Mouse (Mus musculus) intestine, embryonic 16.5 days (tissue): ENCODE data around the gene Jph3. TPM values are rescaled to one million over a fixed set of nuclear protein-coding genes. Genes with fewer than 3 reads are reported as not detected.
A peak's percentile ranks its signal among the peaks of the same experiment; 100 is the strongest.

ENCODE experiments used
- ATAC-seq: fragments of 200-750 bp; cut with Nextera tagmentation; 2 replicates; pipeline ENCODE4 v1.8.0; 2017; ENCODE audit warnings: moderate TSS enrichment, moderate library complexity
- H3K27ac ChIP-seq: fragments of 300-500 bp; sonication (generic); 2 replicates; pipeline ENCODE4 v1.5.1; 2014; ENCODE audit warnings: mild to moderate bottlenecking, low read length
- H3K27me3 ChIP-seq: fragments of 300-500 bp; sonication (generic); replicated peaks from 2 replicates; pipeline ENCODE4 v1.6.1; 2014; ENCODE audit warnings: low read length, control low read depth, mixed read lengths; ENCODE audit not compliant: control insufficient read depth, insufficient read depth
- H3K36me3 ChIP-seq: fragments of 300-500 bp; sonication (generic); 2 replicates; pipeline ENCODE4 v1.6.1; 2014; ENCODE audit warnings: low read length, control low read depth; ENCODE audit not compliant: control insufficient read depth, insufficient read depth
- H3K4me1 ChIP-seq: fragments of 300-500 bp; sonication (generic); 2 replicates; pipeline ENCODE4 v1.6.1; 2014; ENCODE audit warnings: low read length, control low read depth, mixed read lengths; ENCODE audit not compliant: control insufficient read depth, insufficient read depth
- H3K4me2 ChIP-seq: fragments of 300-500 bp; sonication (generic); 2 replicates; pipeline ENCODE4 v1.6.1; 2014; ENCODE audit warnings: low read depth, low read length, control low read depth
- H3K4me3 ChIP-seq: fragments of 300-500 bp; sonication (generic); 2 replicates; pipeline ENCODE4 v1.5.1; 2014; ENCODE audit warnings: mild to moderate bottlenecking, low read length
- H3K9ac ChIP-seq: fragments of 300-500 bp; sonication (generic); 2 replicates; pipeline ENCODE4 v1.6.1; 2014; ENCODE audit warnings: low read depth, low read length
- H3K9me3 ChIP-seq: fragments of 300-500 bp; sonication (generic); 2 replicates; pipeline ENCODE4 v1.6.1; 2016; ENCODE audit warnings: low read length, control low read depth; ENCODE audit not compliant: control insufficient read depth
- WGBS: fragments of 180-500 bp; shearing (Covaris S2); extraction: QIAGEN DNeasy Blood & Tissue Kit; methylation state at CpG from one replicate; pipeline ENCODE4 v1.1.7; 2014; 5-methylcytosine and 5-hydroxymethylcytosine counted together
- polyA plus RNA-seq: library from polyadenylated mRNA; unstranded; fragments of >200 nt; fragmentation: Nextera tagmentation; extraction: Ambion mirVana; gene quantifications from 2 replicates; pipeline ENCODE4 v1.2.1, GENCODE M21; 2015

The Jph3 gene
- polyA plus RNA-seq, 1 experiment from 2014 or later: 2.8 TPM

DNA sequence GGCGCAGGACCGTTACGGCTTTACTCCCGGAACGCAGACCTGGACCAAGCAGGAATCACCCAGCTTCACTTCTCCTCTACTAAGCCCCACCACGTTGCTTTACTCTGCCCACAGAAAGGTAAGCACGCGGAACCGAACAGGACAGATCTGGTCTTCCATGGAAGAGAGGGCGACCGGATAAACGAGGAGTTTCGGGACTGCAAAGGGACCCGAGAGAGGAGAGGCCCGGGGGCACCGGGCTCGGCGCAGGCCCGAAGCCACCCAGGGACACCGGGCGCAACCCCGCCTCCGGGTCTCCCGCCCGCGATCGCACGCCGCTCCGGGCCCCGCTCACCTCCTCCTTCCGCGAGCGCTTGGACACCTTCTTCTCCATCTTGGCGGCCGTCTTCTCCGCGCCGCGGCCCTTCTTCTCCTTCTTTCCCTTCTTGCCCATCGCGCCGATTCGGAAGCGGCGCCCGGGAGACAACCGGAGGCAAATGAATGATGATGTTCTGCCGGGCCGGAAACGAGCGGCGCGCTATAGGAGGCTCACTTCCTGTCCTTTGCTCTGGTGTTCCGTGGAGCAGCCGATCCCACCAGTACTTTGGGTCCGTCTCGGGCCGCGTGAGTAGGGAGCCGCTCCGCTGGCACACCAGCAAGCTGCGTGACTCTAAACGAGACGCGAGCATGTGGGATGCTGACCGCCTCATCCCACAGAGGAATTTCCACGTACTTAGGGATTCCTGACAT, 99.8 kb downstream of the Jph3 start, which contains the start of gene Klhdc4:
Gene Klhdc4, minus strand, starts transcription at position 522 of the 729 bp plus-strand sequence.
- H3K4me1 ChIP-seq: peaks cover 16% of the 10 kb centered on the region
- WGBS: under 1% methylated on average over 68 of the region's 68 CpGs
- H3K4me3 ChIP-seq: peak within 1 kb of the TSS; percentile 83
- peak within 1 kb of the TSS; percentile 84 for H3K9ac ChIP-seq
- peak; percentile 99 for ATAC-seq
- peak within 1 kb of the TSS; percentile 94 for H3K4me2 ChIP-seq
- no peaks in the 10 kb centered on the region for H3K27me3 ChIP-seq
- no peaks in the 10 kb centered on the region for H3K36me3 ChIP-seq
- H3K9me3 ChIP-seq: no peaks in the 10 kb centered on the region
- peak within 1 kb of the TSS; percentile 18; the same call in 1 of the 2 replicates for H3K27ac ChIP-seq

DNA sequence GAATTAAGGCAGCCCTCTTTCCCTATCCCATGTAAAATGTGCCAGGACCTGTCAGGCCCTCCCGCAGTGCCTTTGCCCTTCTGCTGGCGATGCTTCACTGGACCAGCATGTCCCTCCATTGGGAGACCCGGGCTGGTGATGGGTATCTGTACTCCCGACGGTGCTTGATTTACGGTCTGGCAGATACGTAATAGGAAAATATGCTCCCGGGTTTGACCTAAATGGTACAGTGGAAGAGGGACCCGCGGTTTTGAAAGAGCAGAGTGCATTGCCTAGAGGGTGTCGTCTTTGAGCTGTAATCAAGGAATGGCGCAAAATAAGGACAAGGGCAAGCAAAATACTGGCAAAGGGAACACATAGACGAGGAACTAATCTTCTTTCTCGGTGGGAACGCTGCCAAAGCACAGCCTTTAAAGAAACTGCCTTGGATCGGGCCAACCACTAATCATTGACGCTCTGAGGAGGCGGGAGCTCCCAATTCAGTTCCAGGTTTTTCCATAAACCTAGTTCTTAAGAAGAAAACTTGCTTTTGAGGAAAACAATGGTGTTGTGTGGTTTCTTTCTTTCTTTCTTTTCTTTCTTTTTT, 100.4 kb downstream of the Jph3 start:
- H3K9ac ChIP-seq: peak overlapping the region; percentile 84
- peak; percentile 84 for ATAC-seq
- H3K27ac ChIP-seq: no peak overlapping the region
- H3K4me2 ChIP-seq: peak overlapping the region; percentile 94
- WGBS: 17% methylated on average over 18 of the region's 18 CpGs
- H3K9me3 ChIP-seq: no peaks in the 10 kb centered on the region
- peaks cover 16% of the 10 kb centered on the region for H3K4me1 ChIP-seq
- H3K4me3 ChIP-seq: peak overlapping the region; percentile 83
- no peaks in the 10 kb centered on the region for H3K27me3 ChIP-seq
- H3K36me3 ChIP-seq: no peaks in the 10 kb centered on the region

GRCm38 (mm10) chr8:121832061-121832460, 102.6 kb downstream of the Jph3 start:
- Histone ChIP-seq H3K4me1 (peaks cover 16% of the 10 kb centered on the region), H3K4me3 (no peak overlapping the region), H3K4me2 (no peak overlapping the region), H3K36me3 (no peaks in the 10 kb centered on the region), H3K27ac (no peak overlapping the region), H3K9ac (no peak overlapping the region), H3K27me3 (no peaks in the 10 kb centered on the region), H3K9me3 (no peaks in the 10 kb centered on the region)
- WGBS: 81% methylated on average over 2 of the region's 2 CpGs
- no peak for ATAC-seq

GRCm38 (mm10) chr8:121832503-121832902, 103.1 kb downstream of the Jph3 start:
- ATAC-seq: no peak
- Histone ChIP-seq H3K36me3 (no peaks in the 10 kb centered on the region), H3K4me2 (no peak overlapping the region), H3K9ac (no peak overlapping the region), H3K27me3 (no peaks in the 10 kb centered on the region), H3K4me1 (peaks cover 16% of the 10 kb centered on the region), H3K9me3 (no peaks in the 10 kb centered on the region), H3K27ac (no peak overlapping the region), H3K4me3 (no peak overlapping the region)
- WGBS: 15% methylated on average over 6 of the region's 6 CpGs

DNA sequence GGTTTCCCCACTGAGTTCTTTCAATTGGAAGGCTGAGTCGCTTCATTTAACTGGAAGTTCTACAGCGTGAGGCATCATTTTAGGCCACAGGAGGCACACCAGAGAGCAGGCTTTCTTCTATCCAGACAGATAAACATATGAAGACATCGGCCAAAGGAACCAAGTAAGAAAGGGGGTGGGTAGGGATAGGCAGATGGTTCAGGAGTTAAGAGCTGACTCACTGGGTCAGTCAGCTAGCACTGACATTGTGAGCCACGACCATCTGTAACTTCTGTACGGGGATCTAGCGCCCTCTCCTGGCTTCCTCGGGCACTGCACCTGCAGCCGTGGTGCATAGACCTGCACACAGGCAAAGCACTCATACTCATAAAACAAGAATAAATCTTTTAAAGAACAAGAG, 111.8 kb downstream of the Jph3 start:
- Histone ChIP-seq H3K27ac (no peak overlapping the region), H3K9ac (no peak overlapping the region), H3K4me2 (no peak overlapping the region), H3K27me3 (no peaks in the 10 kb centered on the region), H3K4me3 (no peak overlapping the region), H3K36me3 (no peaks in the 10 kb centered on the region), H3K4me1 (no peaks in the 10 kb centered on the region), H3K9me3 (no peaks in the 10 kb centered on the region)
- WGBS: 57% methylated on average over 8 of the region's 8 CpGs
- ATAC-seq: no peak

- Histone ChIP-seq H3K4me3 (no peak overlapping the region), H3K9me3 (no peaks in the 10 kb centered on the region), H3K27me3 (no peaks in the 10 kb centered on the region), H3K27ac (no peak overlapping the region), H3K36me3 (no peaks in the 10 kb centered on the region), H3K9ac (no peak overlapping the region), H3K4me1 (no peaks in the 10 kb centered on the region), H3K4me2 (no peak overlapping the region)
- WGBS: 84% methylated on average over 8 of the region's 8 CpGs
- ATAC-seq: no peak
These were observed 112.9 kb downstream of the Jph3 start for GRCm38 (mm10) chr8:121842064-121842955.

GRCm38 (mm10) chr8:121843184-121843733, 113.8 kb downstream of the Jph3 start:
- Histone ChIP-seq H3K9ac (no peak overlapping the region), H3K36me3 (no peaks in the 10 kb centered on the region), H3K9me3 (no peaks in the 10 kb centered on the region), H3K27me3 (no peaks in the 10 kb centered on the region), H3K4me2 (no peak overlapping the region), H3K27ac (no peak overlapping the region), H3K4me3 (no peak overlapping the region), H3K4me1 (no peaks in the 10 kb centered on the region)
- ATAC-seq: no peak
- 76% methylated on average over 3 of the region's 3 CpGs for WGBS
